ENCODE assay signal across 7 mouse cellular contexts in the genomic region with DNA sequence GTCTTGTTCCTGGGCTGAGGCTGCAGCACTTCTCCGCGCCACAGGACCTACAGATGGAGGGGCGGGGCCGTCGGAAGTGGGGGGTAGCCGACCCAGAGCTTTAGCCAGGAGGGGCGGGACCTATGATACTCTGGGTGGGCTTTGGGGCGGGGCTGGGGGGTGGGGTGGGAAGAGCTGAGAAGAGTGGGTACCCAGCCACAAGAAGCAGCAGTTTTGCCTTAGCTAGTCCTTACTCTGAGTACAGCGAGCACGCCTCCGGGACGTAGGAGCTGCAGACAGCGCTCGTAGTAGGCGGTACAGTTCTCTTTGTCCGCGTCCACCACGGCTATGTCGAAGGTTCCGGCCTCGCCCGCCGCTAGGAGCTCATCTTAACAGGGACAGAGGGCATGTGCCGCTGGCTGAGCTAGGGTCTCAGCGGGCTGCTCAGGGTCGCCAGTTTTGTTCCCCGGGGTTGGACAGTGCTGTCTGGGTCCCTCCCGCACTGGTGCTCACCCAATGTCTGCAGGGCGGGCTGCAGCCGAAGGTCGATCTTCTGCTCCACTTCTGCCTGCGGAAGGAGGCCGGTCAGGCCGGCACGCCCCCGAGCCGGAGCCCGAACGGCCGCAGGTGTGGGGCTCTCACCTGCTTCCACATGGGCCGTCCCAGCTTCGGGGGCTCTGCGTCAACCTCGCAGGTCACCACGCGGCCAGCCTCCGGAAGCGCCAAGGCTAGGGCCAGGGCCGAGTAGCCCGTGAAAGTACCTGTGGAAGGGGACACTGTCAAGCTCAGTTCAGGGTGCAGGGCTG. TPM values are rescaled to one million over a fixed set of nuclear protein-coding genes. Genes with fewer than 3 reads are reported as not detected.
DNase-seq lines count a peak whose midpoint lies in the region; ATAC-seq and TF ChIP-seq lines count a peak whose summit lies in the region.

No protein-coding gene starts in this region.

- peak overlapping the region; percentile 96 for H3K9ac ChIP-seq in ES-E14 (ENCODE audit: insufficient read depth, low read depth, low read length, poor library complexity, severe bottlenecking)

- H3K9me3 ChIP-seq in ES-E14 (ENCODE audit: control insufficient read depth, insufficient read depth, low read depth, low read length) = no peaks in the 10 kb centered on the region

- H3K4me3 ChIP-seq in ES-E14 (ENCODE audit: insufficient read depth in 1 of 2, low read depth in 1 of 2, low read length in 2 of 2, poor library complexity in 1 of 2, severe bottlenecking in 1 of 2) = peak overlapping the region; percentile 89 to 94

- H3K27ac ChIP-seq in ES-E14 (ENCODE audit: insufficient read depth, low read depth, low read length, poor library complexity, severe bottlenecking) = peak overlapping the region; percentile 74; the same call in 1 of the 2 replicates

- intact Hi-C loops in heart, postnatal 10 days (cut with DNase I) = loop anchor here (1.0 to 10.0 kb wide), 4 partner anchors 15 to 723 kb away; partner anchors contain the start of genes Dusp13 and Samd8

- in situ Hi-C loops in ES-E14 (cut with MboI; ENCODE audit: low sequenced_read_pairs in 2 of 2, unreplicated experiment in 2 of 2) = no loop called here

- peak; percentile 24 for ATAC-seq in megakaryocyte progenitor cell, adult 5-6 weeks (replicated peaks; ENCODE audit: poor library complexity)

- peak; percentile 58 for DNase-seq in CD4-positive helper T cell, adult 2 months (ENCODE audit: low read depth, low spot score)
- peak; percentile 73 for DNase-seq in ES-E14 (ENCODE audit: low read depth, low spot score)
- DNase-seq in embryo, embryonic 10 days (ENCODE audit: low spot score) = peak; percentile 85
- DNase-seq in heart, postnatal 10 days = peak; percentile 54 to 57
- peak; percentile 76 to 85 for DNase-seq in kidney, postnatal 4 days
- DNase-seq in spleen, postnatal 10 days (ENCODE audit: low spot score in 2 of 2) = peak; percentile 62 to 64

- peaks cover 36% of the 10 kb centered on the region for H3K36me3 ChIP-seq in ES-E14 (ENCODE audit: control insufficient read depth, insufficient read depth, low read length, poor library complexity, severe bottlenecking)

- H3K4me1 ChIP-seq in ES-E14 (ENCODE audit: control insufficient read depth in 2 of 2, insufficient read depth in 2 of 2, low read length in 2 of 2, poor library complexity in 1 of 2) = 0 out of 4 replicates have a peak, but pooled peaks cover 0 to 5% of the 10 kb centered on the region in 2 experiments

TF ChIP-seq in ES-E14, 5 proteins besides CTCF, POLR2A, EP300 and RAD21:
- TF ChIP-seq ZNF384 (IDR thresholded peaks at IDR 0.05; ENCODE audit: low read depth, low read length) = no peak
- TF ChIP-seq MAFK (IDR thresholded peaks at IDR 0.05; ENCODE audit: insufficient read depth, low read depth, low read length) = no peak
- TF ChIP-seq ZC3H11A (IDR thresholded peaks at IDR 0.05; ENCODE audit: borderline replicate concordance, low read depth, low read length) = no peak
- no peak for TF ChIP-seq CHD2 (IDR thresholded peaks at IDR 0.05; ENCODE audit: low read depth, low read length)
- TF ChIP-seq HCFC1 (IDR thresholded peaks at IDR 0.05; ENCODE audit: borderline replicate concordance, insufficient read depth, low read length) = no peak

RNA-seq across cellular contexts. Expression of gene Comtd1, which starts 1.2 kb away (rescaled TPM):
- total RNA-seq in ES-E14 (2012; rRNA removed) = 36.6 and 88.5 TPM in 2 replicates
- total RNA-seq in heart, postnatal 10 days (2021) = 10 to 100 TPM in 1 of 2 experiments, 1 to 10 TPM in 1; 8.8 to 10.3 TPM
- 40.7 and 50.8 TPM in 2 replicates for total RNA-seq in megakaryocyte progenitor cell, adult 5-6 weeks (2015)
- total RNA-seq in megakaryocyte progenitor cell, adult 5-6 weeks (2017) = 23.5 and 30.2 TPM in 2 replicates

RNA-seq across cellular contexts. Expression of gene Vdac2, which starts 22.5 kb away (rescaled TPM):
- total RNA-seq in ES-E14 (2012; rRNA removed) = 251 and 305 TPM in 2 replicates
- total RNA-seq in heart, postnatal 10 days (2021) = 100 to 1,000 TPM; 544 to 567 TPM
- 468 and 477 TPM in 2 replicates for total RNA-seq in megakaryocyte progenitor cell, adult 5-6 weeks (2015)
- 395 and 402 TPM in 2 replicates for total RNA-seq in megakaryocyte progenitor cell, adult 5-6 weeks (2017)

Comparison
In these comparisons a context has a peak if more than half of its experiments do, and no peak if none do; other contexts are left out.
1. Peak in every context shown above with its lines: DNase-seq, ATAC-seq, H3K4me3 ChIP-seq and H3K27ac ChIP-seq.